2 mouse cellular contexts compared by ENCODE assay signal in the genomic region with DNA sequence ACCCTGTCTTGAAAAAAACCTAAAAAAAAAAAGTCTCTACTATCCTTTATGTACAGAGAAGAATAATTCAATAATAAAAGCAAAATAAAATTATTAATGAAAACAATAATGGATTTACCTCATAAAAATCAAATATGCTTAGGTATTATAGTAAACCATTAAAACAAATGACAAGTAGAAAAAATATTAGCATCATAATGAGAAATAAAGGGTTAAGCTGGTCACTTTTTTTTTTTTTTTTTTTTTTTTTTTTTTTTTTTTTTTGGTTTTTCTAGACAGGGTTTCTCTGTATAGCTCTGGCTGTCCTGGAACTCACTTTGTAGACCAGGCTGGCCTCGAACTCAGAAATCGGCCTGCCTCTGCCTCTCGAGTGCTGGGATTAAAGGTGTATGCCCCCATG. TPM values are rescaled to one million over a fixed set of nuclear protein-coding genes. Genes with fewer than 3 reads are reported as not detected.
"Had no signal": no experiment of that assay in that cellular context is flagged by ENCODE, and none has a peak within 500 bp of the region (broad histone marks: within the 10 kb centered on the region; RNA-seq: fewer than 3 reads in every experiment).

No protein-coding gene starts in this region.

RNA-seq across cellular contexts. Expression of a gene that starts 8.4 kb away (rescaled TPM):
- polyA plus RNA-seq: erythroblast, embryonic 14.5 days had no signal

RNA-seq across cellular contexts. Expression of a gene that starts 9.5 kb away (rescaled TPM):
- total RNA-seq: forebrain, postnatal 0 days had no signal
- polyA plus RNA-seq: erythroblast, embryonic 14.5 days had no signal
